Mouse (Mus musculus): ENCODE data around the gene 3300002I08Rik.

DNA sequence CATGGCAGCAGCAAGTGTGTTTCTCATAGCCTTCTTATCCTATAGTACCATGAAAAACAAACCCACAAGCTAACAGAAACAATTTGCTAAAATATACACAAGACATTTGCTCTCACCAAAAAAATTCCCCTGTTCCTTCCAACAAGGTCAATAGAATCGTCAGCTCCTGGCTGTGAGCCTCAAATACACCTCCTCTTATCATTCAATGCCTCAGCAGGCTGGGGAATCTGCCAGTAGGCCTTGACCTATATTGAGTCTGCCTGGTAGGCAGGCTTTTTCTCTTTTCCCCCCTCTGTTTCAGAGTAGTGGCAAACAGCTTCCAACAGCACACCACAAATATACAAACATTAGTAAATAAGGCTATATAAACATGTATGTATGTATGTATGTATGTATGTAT, 63.5 kb downstream of the 3300002I08Rik start:
- no peak for TF ChIP-seq CTCF (IDR thresholded peaks at IDR 0.05; ENCODE audit: low read depth, low read length)
- TF ChIP-seq GATA1 (IDR thresholded peaks at IDR 0.05; ENCODE audit: borderline replicate concordance, low read length) = no peak
- no peak for TF ChIP-seq TAL1 (conservative IDR thresholded peaks at IDR 0.05; ENCODE audit: low read depth, low read length)

Measured in G1E (cell line).